Mouse (Mus musculus): ENCODE measurements around the gene Nsmce4a.
A peak's percentile ranks its signal among the peaks of the same experiment; 100 is the strongest.

- 0 out of 2 replicates have a peak, but pooled peaks have one; percentile 9 for TF ChIP-seq POLR2A (IDR thresholded peaks at IDR 0.05; ENCODE audit: extremely low read depth, insufficient read depth, low read length)
- no peak for TF ChIP-seq CTCF (IDR thresholded peaks at IDR 0.05; ENCODE audit: low read depth, low read length)
Measured at GRCm38 (mm10) chr7:130574211-130574991, 1.5 kb upstream of the Nsmce4a start.

All from liver, adult 2 months (tissue).